Mouse (Mus musculus) urinary bladder, adult 18-20 months (tissue): ENCODE measurements around the gene Ptk7.

ENCODE experiments used
- DNase-seq, 2 experiments: peaks; one replicate each; pipeline ENCODE4 v3.0.0; 2022; ENCODE audit warnings: low spot score in 2 of 2, mixed read lengths in 2 of 2

Gene Ptk7

GRCm38 (mm10) chr17:46521963-46522668, 107.2 kb downstream of the Ptk7 start:
- no peak for DNase-seq

- DNase-seq, result no peak
Measured at GRCm38 (mm10) chr17:46521174-46521573, 108.1 kb downstream of the Ptk7 start.

DNA sequence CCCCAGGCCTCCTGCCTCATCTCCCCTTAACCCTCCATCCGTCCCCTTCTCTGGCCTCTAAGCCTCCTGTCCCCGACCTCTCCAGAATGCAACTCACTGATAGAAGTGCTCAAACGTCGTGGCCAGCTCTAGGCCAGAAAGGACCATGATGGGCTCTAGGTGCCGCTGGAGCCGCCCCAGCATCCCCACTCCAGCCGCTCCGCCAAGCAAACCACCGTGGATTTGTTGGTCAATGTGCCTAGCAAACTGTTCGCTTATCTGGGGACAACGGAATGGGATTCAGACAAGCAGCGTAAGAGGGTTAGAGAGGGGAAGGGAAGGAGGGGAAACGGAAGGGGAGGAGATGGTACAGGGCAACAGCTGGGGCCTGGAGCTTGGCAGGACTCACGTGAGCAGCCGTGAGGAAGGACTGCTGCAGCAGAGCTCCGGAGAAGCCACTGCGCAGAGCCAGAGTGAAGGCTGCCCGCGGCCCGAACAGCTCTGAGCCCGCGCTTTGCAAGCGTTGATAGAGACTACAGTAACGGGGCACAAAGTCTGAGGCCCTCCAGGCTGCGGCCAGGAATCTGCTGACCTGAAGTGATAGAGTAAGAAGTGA, 108.8 kb downstream of the Ptk7 start:
- no peak for DNase-seq

- DNase-seq, result no peak
Measured at GRCm38 (mm10) chr17:46519971-46520370, 109.3 kb downstream of the Ptk7 start.
